Mouse (Mus musculus) cerebellum, postnatal 25 days (tissue): ENCODE data around the gene Foxa2.

Source experiments
- DNase-seq, 2 experiments: peaks; one replicate each; pipeline ENCODE4 v3.0.0; 2021; ENCODE audit warnings: mixed read lengths in 2 of 2

The Foxa2 gene

GRCm38 (mm10) chr2:148038366-148039310 is 8.1 kb downstream of the Foxa2 start:
- DNase-seq: no peak

- DNase-seq: no peak
These were observed 10.1 kb downstream of the Foxa2 start for GRCm38 (mm10) chr2:148036611-148037160.

DNA sequence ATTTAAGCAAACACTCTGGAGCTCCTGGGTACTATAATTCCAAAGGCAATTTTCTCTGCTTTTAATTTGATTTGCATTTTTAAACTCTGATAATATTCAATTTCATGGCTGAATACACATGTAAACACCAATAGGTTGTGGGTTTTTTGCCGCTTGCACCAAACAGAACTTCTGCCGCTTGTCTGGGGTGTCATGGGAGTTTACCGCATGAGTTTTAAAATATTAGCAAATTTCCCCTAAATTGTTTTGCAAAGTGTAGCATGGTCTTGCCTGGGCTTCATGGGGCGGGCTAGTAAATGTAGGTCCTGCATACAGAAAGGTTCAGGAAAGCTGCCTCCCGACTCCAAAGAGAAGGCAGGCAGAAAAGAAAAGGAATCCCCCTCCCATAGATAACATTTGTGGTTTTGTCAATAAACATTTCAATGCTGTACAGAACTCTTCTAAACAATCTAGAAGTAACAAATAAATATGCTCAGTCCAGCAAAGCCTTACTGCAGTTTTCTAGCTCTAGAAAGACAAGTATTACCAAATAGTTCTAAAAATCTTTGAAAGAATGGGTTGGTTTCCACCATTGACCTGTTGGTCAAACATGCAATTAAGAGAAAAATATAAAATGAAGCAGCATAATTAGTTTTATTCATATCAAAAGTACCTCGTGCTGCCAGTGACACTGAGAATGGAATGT is 15.6 kb downstream of the Foxa2 start:
- no peak for DNase-seq

DNA sequence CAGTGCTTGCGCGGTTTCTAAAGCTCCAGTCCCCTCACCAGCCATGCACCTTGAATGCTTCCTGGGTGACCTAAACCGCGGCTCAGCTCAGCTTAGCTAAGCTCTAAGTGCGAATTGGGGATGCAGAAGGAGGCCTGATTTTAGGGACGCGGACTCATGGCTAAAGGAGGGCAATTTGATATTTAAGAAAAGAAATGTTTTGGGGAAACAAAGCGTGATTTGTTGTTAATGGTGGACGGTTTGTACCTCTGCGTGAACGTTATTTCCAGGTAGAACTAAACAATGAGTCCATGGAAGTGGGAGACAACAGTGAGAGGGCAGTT is 16.2 kb downstream of the Foxa2 start:
- no peak for DNase-seq

DNA sequence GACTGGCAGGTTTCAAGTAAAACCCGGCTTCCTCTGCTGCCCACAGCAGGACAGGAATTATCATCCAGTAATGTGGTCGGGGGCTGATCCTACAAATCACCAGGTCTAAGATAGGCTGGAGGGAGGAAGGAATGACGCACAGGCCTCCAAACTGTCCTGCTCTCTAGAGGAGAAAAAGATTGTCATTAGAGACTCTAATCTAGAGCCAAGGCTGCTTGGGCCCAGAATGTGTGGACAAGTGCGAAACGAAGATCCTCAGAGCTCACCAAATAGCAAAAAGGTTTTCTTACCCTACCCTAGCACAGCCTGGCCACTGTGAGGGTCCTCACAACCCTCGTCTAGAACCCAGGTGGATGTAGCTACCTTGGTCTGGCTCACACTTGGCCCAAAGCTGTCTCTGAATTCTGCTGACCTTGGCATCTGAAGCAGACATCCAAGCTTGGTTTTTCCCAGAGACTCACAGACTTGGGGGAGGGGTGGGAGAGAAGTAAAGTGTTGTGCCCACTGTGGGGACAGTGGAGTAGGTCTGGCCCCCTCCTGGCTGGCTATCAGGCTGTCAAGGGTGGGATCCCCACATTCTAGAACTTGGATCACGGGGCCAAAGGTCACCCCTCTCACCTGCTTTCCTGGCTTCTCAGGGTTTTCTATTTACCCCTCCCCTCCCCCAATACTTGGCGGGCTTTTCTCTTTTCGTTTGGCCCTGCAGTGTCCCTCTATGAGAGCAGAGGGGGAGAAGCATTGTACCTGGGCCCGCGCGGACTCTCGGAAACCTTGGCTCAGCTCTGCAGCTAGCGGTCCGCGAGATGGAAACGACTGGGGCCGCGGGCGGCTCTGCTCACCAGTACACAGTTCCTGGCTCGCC is 16.8 kb downstream of the Foxa2 start:
- DNase-seq: no peak

DNA sequence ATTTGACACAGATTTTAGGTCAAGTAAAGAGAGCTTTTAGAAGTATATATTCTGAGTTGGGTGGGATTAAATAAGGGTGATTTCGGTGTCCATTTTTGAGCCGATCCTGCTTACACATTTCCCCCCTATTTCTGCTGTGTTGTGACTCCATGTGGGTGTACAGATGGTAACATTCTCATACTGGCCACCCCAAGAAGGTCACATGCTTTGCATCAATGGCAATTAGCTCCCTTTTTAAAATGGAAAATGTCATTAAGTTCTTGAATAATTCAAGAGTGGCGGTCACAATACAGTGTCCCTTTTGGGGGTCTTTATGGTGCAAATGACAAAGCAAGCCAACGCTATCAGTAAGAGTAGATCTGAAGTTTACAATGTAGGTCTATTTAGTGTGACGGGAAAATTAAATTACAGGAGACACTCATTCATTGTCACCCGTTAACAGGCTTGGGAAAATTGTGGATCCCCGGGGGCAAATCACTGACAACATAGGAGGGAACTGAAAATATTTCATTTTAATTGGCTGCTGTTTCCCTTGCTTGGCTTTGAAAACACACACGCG is 17.6 kb downstream of the Foxa2 start:
- no peak for DNase-seq

- DNase-seq: no peak
These were observed 20.4 kb downstream of the Foxa2 start for GRCm38 (mm10) chr2:148026366-148026765.

DNA sequence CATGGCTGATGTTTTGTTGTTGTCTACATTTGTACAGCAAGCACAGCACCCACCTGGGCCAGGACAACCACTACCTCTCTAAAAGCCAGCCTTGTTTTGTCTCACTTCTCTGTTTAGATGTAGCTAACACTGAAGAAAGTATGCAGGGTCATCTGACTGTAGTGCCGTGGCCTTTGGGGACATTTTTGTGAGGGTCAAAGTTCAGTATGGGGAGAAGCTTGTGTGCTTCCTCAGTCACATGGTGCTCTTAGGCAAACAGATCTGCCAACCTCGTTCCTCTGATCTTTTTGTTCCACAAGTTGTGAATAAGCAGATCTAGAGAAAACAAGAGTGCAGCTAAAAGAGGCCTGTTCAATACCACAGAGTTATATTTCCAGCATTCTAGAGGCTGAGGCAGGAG is 21.3 kb downstream of the Foxa2 start:
- DNase-seq: no peak

GRCm38 (mm10) chr2:148024268-148024935 is 22.4 kb downstream of the Foxa2 start:
- DNase-seq: no peak

- DNase-seq: no peak
These were observed 23.4 kb downstream of the Foxa2 start for GRCm38 (mm10) chr2:148023340-148023806.

DNA sequence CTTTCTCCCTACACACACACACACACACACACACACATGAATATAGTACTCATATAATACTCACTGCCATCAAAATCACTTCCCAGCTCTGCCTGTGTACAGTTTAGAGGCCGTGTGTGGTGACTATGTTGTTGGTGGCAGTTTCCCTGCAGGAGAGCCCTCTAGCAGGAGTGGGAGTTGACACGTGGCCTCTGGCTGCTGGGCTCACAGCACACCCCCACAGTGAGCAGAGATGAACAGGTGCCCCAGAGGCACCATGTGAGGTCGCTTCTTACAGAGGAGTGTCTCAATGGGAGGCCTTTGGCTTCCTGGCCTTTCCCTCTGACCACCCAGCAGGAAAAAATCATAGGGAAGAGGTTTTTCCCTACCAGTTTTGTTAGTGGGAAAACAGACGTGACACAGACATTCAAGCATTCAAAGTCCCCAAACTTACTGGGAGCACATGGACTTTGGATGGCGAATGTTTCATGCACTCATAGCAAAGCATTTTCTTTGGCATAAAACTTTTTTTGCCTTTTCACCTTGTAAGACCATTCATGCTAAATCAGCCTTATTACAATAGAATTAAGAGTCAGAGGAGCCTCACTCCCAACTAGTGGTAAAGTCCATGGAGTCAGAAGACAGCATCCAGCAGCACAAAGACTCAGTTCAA is 24.7 kb downstream of the Foxa2 start:
- DNase-seq: no peak

DNA sequence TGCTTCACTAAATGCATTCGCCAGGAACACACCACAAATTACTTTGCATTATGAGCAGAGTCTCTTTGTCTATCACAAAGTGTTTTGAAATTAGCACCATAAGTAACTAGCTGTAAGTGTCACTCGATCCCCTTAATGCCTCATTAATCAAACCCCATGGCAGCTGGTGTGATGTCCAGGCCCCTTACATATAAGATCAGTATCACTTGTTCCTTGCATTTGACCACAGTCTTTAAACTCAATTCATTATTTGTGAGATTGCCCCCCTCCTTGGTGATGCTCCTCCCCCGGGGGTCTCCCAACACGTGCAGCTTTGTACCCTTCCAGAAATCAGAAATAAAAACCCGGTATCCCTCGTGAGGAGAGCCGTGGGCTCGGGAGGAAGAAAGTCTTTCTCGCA is 25.8 kb downstream of the Foxa2 start:
- DNase-seq: no peak

DNA sequence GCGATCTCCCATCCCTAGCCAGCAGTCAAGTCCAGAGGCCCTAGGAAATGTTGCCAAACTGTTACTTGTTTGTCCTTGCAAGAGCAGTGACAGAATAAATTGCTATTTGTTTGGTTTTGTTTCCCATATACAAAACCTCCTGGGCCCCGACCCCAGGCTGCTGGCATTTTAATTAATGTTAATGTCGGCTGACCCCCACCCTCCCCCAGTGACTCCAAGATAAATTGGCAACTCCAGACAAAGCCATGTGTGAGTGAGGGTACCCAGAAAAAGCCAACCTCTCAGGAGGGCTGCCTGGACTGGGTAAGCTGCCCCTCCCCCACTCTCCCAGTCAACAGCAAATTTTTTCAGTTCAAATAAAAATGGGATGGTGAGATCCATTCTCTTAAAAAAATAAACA is 26.6 kb downstream of the Foxa2 start:
- no peak for DNase-seq

GRCm38 (mm10) chr2:148017782-148018690 is 28.7 kb downstream of the Foxa2 start:
- no peak for DNase-seq

- DNase-seq: no peak
These were observed 33.4 kb downstream of the Foxa2 start for GRCm38 (mm10) chr2:148013382-148013781.

- no peak for DNase-seq
These were observed 37.7 kb downstream of the Foxa2 start for GRCm38 (mm10) chr2:148009049-148009448.

DNA sequence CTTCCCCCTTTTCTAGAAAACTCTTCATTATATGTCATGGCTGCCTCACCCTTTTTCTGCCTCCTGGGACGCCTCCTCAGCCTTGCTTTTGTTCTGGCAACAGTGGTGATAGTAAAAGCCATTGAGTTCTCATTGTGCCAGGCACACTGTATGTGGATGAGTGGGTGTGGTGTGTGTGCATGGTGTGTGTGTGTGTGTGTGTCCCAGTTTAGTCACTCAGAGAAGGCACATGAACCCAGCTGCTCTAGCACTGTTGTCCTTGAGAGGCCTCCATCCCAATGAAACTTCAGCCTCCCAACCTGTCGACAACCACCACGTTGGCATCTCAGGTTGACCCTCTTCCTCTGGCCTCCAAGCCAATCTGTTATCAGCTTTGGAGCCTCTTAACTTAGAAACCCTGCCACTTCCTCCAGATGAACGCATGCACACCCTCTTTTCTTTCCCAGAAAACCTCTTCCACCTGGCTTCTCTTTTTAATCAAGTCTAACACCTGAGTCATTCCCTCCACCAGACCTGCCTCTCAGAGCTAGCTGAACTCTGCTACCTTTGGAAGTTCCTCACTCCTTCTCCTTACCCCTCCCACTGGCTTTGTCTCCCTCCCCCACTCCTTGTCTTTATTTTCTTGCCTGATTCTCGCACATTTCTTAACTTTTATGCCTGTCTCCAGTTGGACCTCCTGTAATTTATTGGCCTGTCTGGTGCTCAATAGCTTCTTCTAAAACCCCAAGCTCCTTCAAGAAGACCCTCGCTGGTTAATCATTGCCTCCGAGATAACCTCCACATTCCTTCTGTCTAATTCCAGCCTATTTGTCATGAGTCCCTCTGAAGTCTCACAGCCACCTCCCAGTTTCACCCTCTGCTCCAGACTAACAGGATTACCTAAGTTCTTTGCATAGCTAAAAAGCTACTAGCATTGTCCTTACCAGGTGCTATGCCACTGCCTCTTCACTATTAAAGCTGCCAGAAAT is 41.9 kb downstream of the Foxa2 start:
- DNase-seq: no peak

- no peak for DNase-seq
These were observed 43.3 kb downstream of the Foxa2 start for GRCm38 (mm10) chr2:148003511-148003910.
